Mouse (Mus musculus) NIH3T3 (cell line): ENCODE measurements around the gene Nfix.
A peak's percentile ranks its signal among the peaks of the same experiment; 100 is the strongest.
"Not testable (repeated sequence)": the region's sequence is repeated elsewhere in the genome, so short reads cannot be mapped to it uniquely, and the experiment has no call there.

Experiments
- DNase-seq: peaks from one replicate; pipeline ENCODE4 v3.0.0-alpha.2; 2012; ENCODE audit warnings: low read depth

Gene Nfix

DNA sequence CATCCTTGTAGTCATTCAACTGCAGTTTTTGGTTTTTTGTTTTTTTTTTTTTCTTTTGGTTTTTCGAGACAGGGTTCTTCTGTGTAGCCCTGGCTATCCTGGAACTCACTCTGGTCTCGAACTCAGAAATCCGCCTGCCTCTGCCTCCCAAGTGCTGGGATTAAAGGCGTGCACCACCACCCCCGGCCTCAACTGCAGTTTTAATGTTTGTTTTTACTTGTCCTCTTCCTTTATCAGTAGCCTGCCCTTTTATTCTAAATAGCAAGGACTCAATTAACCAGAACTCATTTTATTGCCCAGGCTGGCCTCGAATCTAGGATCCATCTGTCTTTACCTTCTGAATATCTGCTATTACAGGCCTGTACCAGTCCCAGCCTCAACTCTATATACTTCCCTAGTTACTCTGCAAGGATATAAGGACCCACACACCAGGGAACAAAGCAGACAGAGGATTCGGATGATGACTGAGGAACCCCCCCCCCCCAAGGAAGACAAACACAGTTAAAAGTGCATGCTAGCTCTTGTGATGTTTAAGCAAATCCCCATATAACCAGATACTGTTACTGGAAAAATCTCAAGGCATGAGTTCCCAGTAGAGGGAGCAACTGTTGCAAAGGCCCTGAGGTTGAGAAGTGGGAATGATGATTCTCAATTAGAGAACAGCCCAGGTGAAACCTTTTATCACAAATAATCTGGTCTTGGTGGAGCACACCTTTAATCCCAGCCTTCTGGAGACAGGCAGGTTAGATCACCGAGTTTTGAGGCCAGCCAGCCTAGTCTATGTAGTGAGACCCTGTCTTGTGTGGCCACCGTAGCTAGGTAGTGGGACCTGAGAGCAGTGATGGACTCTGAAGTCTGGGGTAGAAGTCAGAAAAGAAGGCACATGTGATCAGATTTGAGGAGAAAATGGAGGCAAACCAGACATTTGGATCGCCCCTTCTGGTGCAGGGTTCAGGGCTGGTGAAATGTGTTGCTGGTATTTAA is 32.9 kb upstream of the Nfix start:
- DNase-seq, result peak; percentile 48

DNA sequence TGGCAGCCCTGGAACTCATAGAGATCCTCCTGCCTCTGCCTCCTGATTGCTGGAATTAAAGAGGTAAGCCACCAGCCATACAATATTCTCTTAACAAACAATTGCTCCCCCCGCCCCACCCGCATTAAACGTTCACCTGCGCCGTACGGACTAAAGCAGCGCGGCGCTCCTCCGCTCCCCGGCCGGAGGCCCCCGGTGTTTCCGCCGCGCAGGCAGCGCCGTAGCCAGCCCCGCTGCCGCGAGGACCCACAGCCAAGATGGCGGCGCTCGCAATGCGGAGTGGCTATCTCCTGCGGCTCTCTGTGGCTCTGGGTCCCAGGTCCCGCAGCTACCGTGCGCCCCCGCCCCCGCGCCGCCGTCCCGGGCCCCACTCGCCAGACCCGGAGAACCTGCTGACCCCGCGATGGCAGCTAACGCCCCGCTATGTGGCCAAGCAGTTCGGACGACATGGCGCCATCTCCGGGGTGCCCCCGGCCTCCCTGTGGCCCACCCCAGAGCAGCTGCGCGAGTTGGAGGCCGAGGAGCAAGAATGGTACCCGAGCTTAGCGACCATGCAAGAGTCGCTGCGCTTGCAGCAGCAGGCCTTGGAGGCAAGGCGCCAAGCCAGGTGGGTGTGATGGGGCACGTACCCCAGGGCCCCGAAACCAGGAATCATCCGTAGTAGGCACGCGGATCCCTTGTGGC is 32.0 kb upstream of the Nfix start:
- peak; percentile 89 for DNase-seq

DNA sequence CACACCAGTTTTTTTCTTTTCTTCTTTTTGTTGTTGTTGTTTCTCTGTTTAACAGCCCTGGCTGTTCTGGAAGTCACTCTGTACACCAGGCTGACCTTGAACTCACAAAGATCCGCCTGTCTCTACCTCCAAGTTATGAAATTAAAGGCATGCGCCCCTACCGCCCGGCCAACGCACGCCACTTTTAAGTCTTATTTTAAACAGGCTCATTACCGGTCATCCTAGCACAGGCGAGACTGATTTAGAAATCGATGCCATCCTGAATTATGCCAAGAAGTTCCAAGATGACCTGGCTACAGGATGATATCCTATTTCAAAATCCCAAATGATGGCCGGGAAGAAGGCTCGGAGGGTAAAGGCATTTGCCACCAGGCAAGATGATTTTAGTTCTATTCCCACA is 31.3 kb upstream of the Nfix start, which contains the start of gene Gadd45gip1:
TSS of gene Gadd45gip1 (plus strand) at position 33 of the 400 bp plus-strand sequence.
- DNase-seq, result peak; percentile 81

DNA sequence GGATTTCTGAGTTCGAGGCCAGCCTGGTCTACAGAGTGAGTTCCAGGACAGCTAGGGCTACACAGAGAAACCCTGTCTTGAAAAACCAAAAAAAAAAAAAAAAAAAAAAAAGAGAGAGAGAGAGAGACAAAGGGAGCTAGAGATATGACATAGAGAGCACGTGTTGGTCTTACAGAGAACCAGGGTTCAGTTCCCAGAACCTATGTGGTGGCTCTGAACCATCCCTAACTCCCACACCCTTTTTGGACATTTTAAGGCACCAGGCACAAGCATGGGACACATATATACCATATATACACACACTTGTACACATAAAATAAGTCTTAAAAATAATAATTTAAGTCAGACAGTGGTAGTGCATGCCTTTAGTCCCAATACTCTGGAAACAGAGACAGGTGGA is 26.4 kb upstream of the Nfix start:
- not testable (repeated sequence) for DNase-seq

DNA sequence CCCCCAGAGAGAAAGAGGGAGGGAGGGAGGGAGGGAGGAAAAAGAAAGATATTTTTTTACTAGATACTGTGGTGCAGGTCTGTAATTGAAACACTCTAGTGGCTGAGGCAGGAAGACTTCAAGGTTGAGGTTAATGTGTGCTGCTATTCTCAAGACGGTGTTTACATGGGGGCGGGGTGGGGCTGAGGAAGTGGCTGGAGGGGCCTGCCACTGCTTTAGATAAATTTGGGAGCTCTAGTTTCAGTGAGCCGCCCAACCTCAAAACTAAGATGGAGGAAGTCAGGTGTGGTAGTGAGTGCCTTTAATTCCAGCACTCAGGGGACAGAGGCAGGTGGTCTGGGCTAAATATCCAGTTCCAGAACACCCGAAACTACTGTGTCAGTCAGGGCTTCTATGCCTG is 25.5 kb upstream of the Nfix start:
- no peak for DNase-seq

DNA sequence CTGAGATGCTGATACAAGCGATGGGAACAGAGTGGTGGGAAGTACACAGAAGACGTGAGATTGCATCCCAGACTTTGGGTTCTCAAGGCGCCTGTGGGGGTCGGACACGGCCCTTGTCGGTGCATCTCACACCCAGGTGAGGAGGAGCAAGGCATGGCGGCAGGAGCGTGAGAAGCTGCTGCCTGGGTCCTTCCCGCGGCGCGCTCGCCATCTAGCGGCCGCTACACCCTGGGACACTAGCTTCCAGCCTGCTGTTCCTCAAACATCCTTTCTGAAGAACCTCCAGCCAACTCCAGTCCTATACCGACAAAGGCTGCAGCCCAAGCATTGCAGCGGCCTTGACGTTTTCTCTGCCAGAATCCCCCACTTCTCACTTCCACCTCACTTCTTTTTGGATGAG is 23.5 kb upstream of the Nfix start:
- peak; percentile 86 for DNase-seq

DNA sequence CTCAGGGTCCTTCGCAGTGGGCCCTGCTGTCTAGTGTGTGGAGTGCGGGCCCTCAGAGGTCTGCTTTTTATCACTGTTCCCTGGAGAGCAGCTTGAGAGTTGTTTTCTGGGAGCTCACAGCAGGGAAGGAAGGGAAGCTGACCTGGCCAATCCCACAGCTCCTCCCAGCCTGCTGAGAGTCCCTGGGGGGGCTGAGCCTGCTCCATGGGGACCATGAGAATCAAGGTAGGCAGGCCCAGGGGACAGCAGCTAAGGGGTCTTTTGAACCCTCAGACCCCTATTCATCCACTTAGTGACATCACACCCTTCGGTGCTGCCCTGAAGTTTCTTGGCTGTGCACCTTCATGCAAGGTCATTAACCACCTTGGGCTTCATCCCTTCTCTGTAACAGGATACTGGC is 22.6 kb upstream of the Nfix start, which contains the start of gene Dand5:
TSS of gene Dand5 (minus strand) at position 101 of the 400 bp plus-strand sequence.
- no peak for DNase-seq

DNA sequence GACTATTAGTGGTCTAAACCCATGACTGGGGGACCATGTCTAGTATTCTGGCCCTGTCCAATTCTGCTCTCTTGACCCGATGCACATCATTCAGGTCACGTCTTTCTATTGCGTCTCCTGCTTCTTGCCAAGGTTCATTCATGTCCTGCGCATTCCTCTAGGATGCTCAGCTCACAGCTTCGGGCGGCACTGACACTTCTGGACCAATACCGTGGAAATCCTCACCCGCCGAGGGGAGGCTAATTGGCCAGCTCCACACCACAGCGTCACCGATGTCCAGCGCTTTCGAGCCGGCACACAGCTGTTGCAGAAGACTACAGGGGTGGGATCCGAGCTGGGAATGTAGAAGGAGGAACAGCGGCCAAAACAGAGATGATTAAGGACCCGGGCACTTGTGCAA is 16.0 kb upstream of the Nfix start:
- DNase-seq, result no peak

DNA sequence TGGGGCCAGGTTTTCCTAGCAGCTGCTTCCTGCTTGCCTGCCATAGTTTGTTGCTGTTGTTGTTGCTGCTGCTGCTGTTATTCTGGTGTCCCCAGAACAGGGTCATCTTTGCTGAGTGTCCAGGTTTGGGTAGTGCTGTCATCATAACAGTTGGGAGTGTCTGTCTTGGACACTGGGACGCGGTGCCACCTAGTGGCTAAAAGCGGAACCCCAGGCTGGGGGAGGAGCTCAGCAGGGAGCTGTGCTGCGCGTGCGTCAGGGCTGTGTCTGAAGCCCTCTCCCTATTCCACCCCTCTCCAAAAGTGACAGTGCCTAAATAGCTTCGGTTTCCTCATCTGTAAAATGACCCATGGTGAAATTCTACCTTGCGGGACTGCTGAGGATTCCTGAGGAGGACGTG is 15.4 kb upstream of the Nfix start:
- peak; percentile 96 for DNase-seq

DNA sequence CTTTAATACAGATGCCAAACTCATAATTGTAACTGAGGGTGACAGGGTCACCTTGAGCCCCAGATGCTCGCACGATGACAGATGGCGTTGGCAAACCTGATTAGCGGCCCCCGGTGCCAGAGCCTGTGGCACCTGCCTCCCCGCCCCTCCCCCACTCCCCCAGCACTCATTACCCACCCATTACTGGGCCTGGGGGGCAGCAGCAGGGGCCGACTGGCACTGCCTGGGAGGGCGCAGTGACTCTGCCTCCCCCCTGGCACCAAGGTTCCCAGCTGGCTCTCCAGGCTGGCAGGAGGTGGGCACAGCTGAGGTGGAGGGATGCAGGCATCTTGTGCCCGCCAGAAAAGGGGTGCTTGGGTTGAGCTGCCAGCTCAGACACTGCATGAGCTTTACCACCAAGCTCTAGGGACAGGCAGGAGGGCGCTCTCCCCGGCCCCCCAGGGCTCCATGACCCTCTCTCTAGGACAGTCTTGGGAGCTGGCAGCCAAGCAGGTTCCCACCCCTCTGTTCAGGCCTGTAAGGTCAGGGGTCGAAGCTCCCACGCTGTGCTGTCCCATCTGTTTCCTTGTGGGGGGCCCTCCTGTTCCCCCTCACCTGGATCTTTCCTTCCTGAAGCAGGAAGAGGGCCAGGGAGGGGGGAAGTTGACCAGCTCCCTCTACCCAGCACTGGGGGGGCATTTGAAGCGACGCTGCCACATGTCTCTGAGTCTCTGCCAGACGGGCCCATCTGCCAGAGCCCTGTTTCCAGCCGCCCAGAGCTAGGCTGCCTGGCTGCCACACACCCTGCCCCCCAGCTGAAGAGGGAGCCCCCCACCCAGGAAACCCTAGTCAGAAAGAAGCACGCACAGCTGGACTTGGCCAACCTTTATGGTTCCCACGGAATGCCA is 14.7 kb upstream of the Nfix start:
- DNase-seq, result no peak

DNA sequence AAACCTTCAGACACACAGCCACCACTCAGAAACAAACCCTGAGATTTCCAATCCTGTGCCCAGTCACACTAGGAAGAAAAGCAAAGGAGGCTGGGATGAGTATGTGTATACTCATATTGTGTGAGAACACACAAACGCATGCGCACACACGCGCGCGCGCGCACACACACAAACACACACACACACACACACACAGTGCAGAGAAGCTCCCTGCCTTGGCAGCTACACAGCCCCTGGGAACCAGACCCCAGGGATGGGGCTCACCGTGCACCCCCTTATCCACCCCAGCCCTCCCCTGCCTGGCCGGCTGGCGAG is 14.1 kb upstream of the Nfix start:
- DNase-seq, result no peak

DNA sequence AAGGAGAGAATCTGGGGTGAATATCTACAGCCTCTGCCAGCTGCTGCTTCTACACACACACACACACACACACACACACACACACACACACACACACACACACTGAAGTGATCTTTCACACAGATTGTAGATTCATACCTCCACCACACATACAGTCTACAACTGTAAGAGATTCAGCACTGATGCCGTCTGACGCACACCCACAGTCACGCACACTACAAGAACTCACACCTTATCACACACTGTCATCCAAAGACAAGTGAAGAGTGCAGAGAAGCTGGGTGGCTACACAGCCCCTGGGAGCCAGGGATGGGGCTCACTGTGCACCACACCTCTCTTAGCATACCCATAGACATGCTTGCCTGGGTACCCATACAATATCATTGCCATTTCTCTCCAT is 13.7 kb upstream of the Nfix start:
- no peak for DNase-seq

DNA sequence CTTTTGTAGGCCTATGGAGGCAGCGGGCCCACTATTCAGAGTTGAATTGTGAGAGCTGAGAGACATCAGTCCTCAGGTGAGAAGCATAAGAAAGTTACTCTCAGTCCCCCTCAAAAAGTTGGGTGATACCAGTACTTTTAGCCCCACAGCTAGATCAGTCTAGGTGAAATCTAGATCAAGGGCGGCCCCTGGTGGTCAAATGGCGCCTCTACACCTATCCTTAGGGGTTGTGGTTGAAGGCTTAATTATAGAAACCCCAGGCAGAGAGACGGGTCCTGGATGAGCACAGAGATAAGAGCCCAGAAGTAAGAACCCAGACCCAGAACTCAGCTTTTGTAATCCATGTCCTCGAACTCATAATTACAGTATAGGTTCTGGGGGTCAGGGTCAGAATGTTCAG is 12.9 kb upstream of the Nfix start:
- peak; percentile 90 for DNase-seq

DNA sequence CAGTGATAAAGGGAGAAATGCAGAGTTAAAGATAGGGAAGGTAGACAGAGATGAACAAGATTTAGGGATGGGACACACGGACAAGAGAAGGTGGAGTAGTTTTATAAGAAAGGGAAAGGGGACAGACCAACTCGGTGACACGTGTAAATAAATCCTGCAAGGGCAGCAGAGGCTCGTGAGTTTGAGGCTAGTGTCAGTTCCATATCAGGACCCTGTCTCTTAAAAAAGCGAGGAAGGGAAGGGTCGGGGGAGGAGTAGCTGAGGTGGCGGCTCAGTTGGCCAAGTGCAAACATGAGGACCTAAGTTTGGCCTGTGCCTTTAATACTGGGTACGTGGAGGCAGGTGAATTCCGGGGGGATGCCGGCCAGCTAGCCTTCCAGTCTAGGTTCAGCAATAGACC is 11.2 kb upstream of the Nfix start:
- no peak for DNase-seq

DNA sequence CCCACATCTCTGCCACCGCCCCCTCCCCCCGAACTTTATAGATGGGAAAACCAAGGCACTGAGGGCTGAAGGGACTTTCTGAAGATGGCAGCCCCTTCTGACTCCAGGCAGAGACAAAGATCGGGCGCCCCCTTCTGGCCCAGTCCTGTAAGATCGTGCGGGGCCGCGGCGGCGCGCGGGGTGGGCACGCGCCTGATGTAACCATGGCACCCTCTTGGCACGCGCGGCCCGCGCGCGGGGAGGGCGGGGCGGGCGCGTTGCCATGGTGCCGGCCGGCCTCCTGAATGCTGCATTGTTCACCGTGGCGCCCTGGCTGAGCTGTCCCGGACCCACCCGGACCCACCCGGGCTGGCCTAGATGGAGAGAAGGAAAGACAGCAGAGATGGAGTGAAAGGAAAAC is 10.8 kb upstream of the Nfix start:
- peak; percentile 96 for DNase-seq

DNA sequence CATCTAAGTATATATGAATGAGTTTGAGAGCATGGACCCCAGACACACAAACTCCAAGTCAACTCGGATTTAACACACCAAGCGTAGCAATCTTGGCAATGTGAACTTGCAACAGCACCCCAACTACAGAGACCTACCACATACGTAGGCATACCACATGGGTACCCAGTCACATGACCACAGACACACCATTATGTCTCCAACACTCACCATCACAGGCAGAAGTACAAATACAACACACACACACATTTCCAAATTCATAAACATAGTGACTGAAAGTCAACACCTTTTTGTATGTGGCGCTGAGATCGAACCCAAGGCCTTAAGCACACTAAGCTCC is 9.8 kb upstream of the Nfix start:
- DNase-seq, result no peak

DNA sequence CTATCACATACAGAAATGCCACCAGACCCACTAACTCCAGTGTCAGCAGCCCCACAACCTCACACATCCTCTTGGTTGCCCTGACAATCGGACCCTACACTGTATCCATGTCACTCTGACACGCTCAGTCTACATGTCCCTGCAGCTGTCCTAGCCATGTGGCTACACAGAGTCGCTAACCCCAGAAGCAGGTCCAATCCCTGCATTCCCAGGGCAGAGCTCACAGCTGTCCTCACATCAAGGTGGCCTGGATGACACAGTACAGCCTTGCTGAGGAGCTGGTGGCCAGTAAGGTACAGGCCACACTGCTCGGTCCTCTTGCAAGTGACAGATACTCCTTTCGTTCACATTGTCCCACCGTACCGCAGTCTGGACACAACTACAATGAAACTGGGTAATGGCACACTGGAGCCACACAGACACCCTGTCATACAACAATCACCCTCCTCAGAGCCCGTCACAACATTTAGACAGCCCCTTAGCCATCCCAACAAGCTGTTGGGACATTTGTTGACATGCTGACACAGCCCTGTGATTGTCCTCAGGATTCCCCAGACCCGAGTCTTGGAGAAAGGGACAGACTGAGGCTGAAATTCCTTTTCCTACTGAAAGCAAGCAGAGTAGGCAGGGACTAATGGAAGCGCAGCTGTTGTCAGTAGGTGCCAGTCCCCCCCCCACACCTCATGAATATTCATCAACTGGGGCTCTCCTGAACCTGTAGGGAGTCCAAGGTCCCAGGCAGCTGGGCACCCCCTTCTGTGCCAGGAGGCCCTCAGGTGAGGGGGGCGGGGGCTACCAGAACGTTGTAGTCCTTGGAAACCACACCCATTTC is 9.2 kb upstream of the Nfix start:
- no peak for DNase-seq

DNA sequence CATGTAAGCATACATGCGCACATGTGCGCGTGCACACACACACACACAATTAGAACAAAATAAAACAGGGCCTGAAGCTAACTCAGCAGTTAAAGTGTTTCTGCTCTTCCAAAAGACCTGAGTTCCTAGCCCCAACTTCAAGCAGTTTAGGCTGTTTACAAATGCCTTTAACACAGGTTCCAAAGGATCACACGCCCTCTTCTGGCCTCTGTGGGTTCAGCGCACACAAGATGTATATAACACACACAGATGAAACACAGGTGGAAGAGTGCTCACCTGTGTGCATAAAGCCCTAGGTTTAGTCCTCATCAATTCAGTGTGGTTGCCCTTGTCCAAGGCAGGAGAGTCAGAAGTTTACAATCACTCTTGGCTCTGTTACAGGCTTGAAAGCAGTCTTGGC is 5.9 kb upstream of the Nfix start:
- DNase-seq, result no peak

DNA sequence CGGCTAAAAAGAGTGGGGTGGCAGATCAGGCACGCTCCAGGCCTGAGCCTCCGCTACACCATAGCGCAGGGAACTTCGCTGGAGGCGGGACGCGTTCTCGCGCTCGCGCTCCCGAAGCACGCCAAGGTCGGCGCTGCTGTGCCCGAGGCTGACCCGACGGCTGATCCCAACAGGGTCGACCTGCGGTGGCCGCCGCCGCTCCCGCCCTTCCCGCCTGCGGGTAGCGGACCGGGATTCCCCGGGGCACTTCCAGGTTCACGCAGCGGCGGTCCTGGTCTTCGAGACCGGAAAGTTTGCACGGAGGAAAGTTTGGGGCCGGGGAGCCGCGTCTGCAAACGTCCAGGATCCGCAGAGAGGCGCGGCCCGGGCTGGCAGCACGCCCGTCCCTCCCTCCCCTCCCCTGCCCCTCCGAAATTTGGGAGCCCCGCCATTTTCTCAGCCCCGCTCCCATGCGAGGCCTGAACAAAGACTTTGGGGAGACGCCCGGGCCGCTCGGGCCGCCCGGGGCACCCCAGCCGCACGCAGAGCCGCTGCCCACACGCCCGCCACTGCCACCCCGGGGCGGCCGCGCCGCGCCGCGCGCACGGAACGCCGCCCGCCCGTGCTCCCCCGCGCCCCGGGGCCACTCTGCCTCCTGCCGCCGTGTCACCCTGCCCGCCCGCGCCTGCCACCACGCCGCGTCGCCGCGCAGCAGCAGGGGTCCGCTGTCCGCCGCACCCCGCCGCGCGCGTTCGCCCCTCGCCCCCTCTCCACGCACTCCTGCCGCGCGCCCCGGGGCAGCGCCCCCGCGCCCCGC is 810 bp downstream of the Nfix start:
- DNase-seq, result peak; percentile 92

DNA sequence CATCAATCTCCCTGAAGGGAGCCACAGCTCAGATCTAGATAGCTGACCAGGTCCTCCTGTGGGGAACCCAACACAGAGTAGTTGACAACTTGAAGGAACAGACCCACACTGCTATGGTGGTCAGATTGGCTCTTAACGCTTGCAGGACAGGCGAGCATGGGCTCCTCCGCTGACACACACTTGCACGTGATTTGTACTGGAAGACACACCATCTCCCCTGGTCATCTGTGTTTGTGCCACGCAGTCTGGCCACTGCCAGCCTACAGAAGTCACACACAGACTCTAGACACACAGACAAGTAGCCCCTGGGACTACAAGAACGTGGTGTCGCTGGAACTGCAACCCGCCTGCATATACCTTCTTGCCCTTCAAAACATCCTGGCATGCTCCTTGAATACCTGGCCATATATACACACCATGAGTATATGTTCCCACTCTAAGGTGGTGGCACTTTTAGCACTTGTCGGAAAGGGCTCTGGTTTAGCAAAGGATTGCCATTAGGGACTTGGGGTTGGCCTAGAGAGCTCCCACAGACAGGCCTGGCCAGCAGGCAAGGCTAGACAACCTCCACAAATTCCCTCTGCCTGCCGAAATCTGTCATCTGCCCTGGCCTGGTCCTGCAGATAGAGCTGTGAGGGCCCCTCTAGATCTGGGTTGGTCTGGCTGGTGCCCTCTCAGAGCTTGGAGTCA is 1.6 kb downstream of the Nfix start:
- no peak for DNase-seq
